Mouse (Mus musculus): Measurements from ENCODE around the gene Mical1.

- TF ChIP-seq CTCF (IDR thresholded peaks at IDR 0.05; ENCODE audit: control insufficient read depth, insufficient read depth, insufficient read length) (no peak), USF1 (IDR thresholded peaks at IDR 0.05; ENCODE audit: low read depth) (peak; percentile 22), MYOG (IDR thresholded peaks at IDR 0.05; ENCODE audit: control insufficient read depth, extremely low read depth, insufficient read length) (no peak), FOSL1 (IDR thresholded peaks at IDR 0.05; ENCODE audit: insufficient read depth, low read length, poor library complexity, severe bottlenecking) (peak; percentile 14), CEBPB (IDR thresholded peaks at IDR 0.05; ENCODE audit: low read depth) (peak; percentile 14), MAX (IDR thresholded peaks at IDR 0.05) (peak; percentile 84), MYOD1 (IDR thresholded peaks at IDR 0.05; ENCODE audit: control insufficient read depth, insufficient read length, low read depth) (no peak)
Observed at GRCm38 (mm10) chr10:41477278-41478181, 1.4 kb downstream of the Mical1 start.

Data from C2C12 (cell line).